Mouse (Mus musculus) kidney, adult 2 months (tissue): ENCODE measurements at regions not wholly inside any gene's neighbourhood (a gene's known extent, or its start where the extent isn't known, plus 50 kb on each side); places are given as distances from the start of the nearest gene placed in this dataset.

Experiments
- CTCF ChIP-seq: fragments of 200-500 bp; conservative IDR thresholded peaks from 2 replicates; pipeline ENCODE4 v1.5.1; 2011; ENCODE audit warnings: low read depth, mild to moderate bottlenecking, control low read depth, low read length, moderate library complexity, mixed read lengths; ENCODE audit not compliant: insufficient read depth, insufficient read length
- POLR2A ChIP-seq: fragments of 200-500 bp; IDR thresholded peaks from one replicate; pipeline ENCODE4 v1.6.1; 2011; ENCODE audit warnings: low read depth, low read length, control low read depth

DNA sequence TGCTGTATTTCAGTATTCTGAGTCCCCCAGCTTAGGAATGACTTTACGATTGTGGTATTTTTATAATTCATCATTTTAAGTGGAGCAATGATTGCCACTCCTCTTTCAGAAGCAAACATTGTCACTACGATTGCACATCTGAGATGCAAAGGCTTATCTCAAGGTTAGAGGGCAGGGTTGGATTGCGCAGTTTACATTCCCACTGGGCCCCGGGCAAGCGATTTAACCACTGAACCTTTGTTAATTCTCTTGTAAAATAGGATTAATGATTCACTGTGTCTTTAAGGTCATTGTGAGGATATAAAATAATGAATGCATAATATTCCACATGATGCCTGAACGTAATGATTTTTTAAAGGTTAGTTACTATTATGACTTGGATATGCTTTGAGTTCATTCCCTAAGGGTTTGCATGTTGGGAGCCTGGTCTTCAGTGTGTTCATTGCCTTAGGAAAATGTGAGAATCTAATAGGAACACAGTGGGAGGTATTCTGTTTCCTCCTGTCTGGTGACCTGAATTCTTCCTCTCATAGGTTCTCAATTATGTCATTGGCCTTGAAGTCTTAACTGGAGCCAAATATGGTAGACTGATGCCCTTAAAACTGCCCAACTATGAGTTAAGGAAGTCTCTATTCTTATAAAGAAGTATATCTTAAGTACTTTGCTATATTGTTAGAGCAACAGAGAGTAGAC lies 1198.4 kb downstream of the Gsdmc2 start:
- TF ChIP-seq POLR2A (no peak), CTCF (no peak)
